Mouse (Mus musculus) megakaryocyte, embryonic 14.5 days (primary cell): ENCODE data around the gene Plxnc1.

Source experiments
- FLI1 ChIP-seq: IDR thresholded peaks from 2 replicates; pipeline ENCODE4 v1.6.1; 2012; ENCODE audit warnings: low read length, inconsistent platforms, mixed read lengths
- GATA1 ChIP-seq: IDR thresholded peaks from 3 replicates; pipeline ENCODE4 v1.6.1; 2012; ENCODE audit warnings: mixed read lengths, low read length, inconsistent platforms, borderline replicate concordance

DNA sequence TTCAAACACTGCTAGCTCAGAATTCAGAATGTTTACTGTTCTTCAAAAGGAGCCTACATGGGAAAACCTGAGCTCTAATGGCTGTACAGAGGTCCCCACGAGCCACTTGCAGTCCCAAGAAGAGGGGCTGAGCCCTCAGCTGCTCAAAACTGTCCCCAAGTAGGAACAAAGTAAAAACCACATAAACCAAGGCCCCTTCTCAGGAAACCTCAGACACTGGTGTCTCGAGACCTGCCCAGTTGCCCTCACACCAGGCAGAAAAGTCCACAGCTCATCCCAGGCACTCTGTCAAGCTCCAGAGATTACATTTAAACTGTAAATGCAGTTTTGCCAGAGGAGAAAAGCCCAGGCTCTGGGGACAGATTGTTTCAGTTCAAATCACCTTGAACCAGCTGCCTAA, 26.6 kb downstream of the Plxnc1 start:
- TF ChIP-seq GATA1, result no peak
- no peak for TF ChIP-seq FLI1
